Mouse (Mus musculus): ENCODE measurements around the gene Brpf3. TPM values are rescaled to one million over a fixed set of nuclear protein-coding genes. Genes with fewer than 3 reads are reported as not detected.

The Brpf3 gene
- polyA plus RNA-seq, 1 experiment from 2014 or later: 14.4 TPM

DNA sequence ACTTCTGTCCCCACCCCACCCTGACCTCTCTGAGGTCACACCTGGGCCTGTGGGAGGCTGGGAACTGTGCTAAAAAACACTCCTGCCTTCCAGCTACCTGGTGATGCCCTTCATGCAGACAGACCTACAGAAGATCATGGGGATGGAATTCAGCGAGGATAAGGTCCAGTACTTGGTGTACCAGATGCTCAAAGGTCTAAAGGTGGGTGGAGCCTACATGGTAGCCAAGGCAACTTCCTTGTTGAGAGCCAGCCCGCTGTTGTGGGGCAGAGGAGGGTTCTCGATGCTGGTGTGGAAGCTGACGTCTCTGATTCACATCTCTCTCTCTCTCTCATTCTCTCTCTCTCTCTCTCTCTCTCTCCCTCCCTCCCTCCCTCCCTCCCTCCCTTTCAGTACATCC lies 25.7 kb upstream of the Brpf3 start:
- Histone ChIP-seq H3K9me3 (replicated peaks) (no peaks in the 10 kb centered on the region), H3K36me3 (no peaks in the 10 kb centered on the region), H3K9ac (no peak overlapping the region), H3K27me3 (peaks cover 15% of the 10 kb centered on the region), H3K4me3 (replicated peaks) (no peak overlapping the region), H3K27ac (no peak overlapping the region), H3K4me1 (peaks cover 7% of the 10 kb centered on the region), H3K4me2 (no peak overlapping the region)
- ATAC-seq (replicated peaks; ENCODE audit: low FRiP score): no peak
- WGBS: 81% methylated on average over 4 of the region's 4 CpGs

DNA sequence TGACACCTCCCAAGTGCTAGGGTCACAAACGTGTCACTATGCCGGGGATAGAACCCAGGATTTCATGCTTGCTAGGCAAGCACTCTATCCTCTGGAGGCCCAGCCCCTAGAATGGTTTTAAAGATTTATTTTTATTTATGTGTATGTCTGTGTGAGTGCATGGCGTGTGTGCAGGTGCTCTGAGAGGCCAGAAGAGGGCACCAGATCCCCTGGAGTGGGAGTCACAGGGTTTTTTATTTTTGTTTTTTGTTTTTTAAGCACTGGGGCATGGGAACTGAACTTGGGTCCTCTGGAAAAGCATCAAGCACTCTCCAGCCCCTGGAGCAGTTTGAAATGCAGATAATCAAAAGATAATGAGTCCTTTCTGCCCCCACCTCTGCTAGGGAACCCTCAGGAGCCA lies 24.1 kb upstream of the Brpf3 start:
- WGBS: 92% methylated on average over 3 of the region's 3 CpGs
- ATAC-seq (replicated peaks; ENCODE audit: low FRiP score): no peak
- H3K9me3 ChIP-seq (replicated peaks): no peaks in the 10 kb centered on the region
- no peak overlapping the region for H3K27ac ChIP-seq
- H3K36me3 ChIP-seq: no peaks in the 10 kb centered on the region
- H3K27me3 ChIP-seq: no peaks in the 10 kb centered on the region; the same call in 1 of the 2 replicates
- no peak overlapping the region for H3K4me3 ChIP-seq (replicated peaks)
- H3K4me1 ChIP-seq: peaks cover 8% of the 10 kb centered on the region; the same call in 1 of the 2 replicates
- no peak overlapping the region for H3K9ac ChIP-seq
- no peak overlapping the region for H3K4me2 ChIP-seq

DNA sequence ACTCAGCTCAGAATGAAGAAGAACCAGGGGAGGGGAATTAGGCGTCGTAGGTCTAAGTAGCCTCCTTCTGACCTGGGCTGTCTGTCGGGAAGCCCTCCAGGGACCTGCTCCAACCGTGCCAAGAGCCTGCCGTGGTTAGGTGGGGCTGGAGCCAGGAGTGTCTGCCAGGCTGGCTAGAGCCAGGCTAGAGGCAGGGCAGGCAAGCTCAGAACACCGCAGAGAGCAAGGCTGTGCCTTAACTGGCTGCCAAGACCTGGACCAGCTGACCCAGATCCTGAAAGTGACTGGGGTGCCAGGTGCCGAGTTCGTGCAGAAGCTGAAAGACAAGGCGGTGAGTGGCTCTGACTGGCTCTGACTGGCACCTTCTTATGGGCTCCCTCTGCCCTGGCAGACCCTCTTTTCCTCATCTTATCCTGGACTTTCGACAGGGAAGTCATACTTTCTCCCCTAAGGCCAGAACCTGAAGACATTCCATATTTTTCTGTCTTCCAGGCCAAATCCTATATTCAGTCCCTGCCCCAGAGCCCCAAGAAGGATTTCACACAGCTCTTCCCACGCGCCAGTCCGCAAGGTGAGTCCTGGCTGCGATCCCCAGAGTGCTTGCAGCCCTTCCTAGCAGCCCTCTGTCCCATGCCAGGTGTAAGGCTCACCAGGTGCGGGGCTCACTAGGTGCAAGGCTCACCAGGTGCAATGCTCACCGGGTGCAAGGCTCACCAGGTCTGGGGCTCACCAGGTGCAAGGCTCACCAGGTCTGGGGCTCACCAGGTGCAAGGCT lies 23.5 kb upstream of the Brpf3 start:
- no peak overlapping the region for H3K27ac ChIP-seq
- H3K9ac ChIP-seq: no peak overlapping the region
- no peaks in the 10 kb centered on the region for H3K27me3 ChIP-seq
- no peaks in the 10 kb centered on the region for H3K36me3 ChIP-seq
- WGBS: 87% methylated on average over 16 of the region's 16 CpGs
- H3K4me2 ChIP-seq: no peak overlapping the region
- H3K4me3 ChIP-seq (replicated peaks): no peak overlapping the region
- H3K4me1 ChIP-seq: peaks cover 8% of the 10 kb centered on the region; the same call in 1 of the 2 replicates
- ATAC-seq (replicated peaks; ENCODE audit: low FRiP score): no peak
- H3K9me3 ChIP-seq (replicated peaks): no peaks in the 10 kb centered on the region

DNA sequence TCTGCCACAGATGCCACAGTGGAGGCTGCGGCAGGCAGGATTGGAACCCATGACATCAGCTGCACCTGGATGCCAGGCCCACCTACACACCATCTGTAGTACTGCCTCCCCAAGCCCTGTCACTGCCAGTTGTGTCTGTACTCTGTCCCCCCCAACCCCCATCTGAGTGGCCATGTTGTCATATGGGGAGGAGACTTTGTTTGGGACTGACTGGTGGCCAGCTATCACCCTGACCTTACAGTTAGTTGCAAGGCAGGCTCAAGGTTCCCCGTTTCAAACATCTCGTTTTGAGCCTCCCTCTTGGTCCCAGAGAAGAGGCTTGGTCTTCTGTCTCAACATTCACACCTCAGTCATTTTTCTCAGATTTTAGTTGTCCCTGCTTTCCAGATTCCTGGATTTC lies 21.2 kb upstream of the Brpf3 start:
- 92% methylated on average over 3 of the region's 3 CpGs for WGBS
- no peaks in the 10 kb centered on the region for H3K27me3 ChIP-seq
- H3K9ac ChIP-seq: no peak overlapping the region
- H3K4me2 ChIP-seq: no peak overlapping the region
- no peak for ATAC-seq (replicated peaks; ENCODE audit: low FRiP score)
- peaks cover 8% of the 10 kb centered on the region; the same call in 1 of the 2 replicates for H3K4me1 ChIP-seq
- no peaks in the 10 kb centered on the region for H3K9me3 ChIP-seq (replicated peaks)
- no peak overlapping the region for H3K4me3 ChIP-seq (replicated peaks)
- no peaks in the 10 kb centered on the region for H3K36me3 ChIP-seq
- no peak overlapping the region for H3K27ac ChIP-seq

DNA sequence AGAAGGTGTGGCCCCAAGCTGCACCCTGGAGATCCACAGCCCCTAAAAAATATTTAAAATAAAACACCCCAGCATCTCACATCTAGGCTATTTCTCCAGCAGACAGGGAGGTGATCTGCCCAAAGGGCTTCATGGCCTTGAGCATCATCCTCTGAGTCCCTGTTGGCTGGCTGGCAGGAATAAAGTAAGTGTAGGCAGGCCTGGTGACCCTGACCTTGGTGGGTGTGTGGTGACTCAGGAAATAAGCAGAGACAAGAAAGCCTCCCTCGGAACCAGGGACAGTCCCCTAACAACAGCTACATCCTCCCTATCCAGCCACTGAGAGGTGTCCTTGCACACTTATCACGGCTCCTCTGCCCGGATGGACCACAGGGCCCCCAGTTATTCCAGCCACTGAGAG lies 20.1 kb upstream of the Brpf3 start:
- H3K27me3 ChIP-seq: no peaks in the 10 kb centered on the region
- no peak overlapping the region for H3K27ac ChIP-seq
- H3K4me3 ChIP-seq (replicated peaks): no peak overlapping the region
- WGBS: 55% methylated on average over 3 of the region's 3 CpGs
- no peak overlapping the region for H3K4me2 ChIP-seq
- no peaks in the 10 kb centered on the region for H3K9me3 ChIP-seq (replicated peaks)
- H3K36me3 ChIP-seq: no peaks in the 10 kb centered on the region
- H3K4me1 ChIP-seq: peaks cover 8% of the 10 kb centered on the region; the same call in 1 of the 2 replicates
- ATAC-seq (replicated peaks; ENCODE audit: low FRiP score): no peak
- no peak overlapping the region for H3K9ac ChIP-seq

DNA sequence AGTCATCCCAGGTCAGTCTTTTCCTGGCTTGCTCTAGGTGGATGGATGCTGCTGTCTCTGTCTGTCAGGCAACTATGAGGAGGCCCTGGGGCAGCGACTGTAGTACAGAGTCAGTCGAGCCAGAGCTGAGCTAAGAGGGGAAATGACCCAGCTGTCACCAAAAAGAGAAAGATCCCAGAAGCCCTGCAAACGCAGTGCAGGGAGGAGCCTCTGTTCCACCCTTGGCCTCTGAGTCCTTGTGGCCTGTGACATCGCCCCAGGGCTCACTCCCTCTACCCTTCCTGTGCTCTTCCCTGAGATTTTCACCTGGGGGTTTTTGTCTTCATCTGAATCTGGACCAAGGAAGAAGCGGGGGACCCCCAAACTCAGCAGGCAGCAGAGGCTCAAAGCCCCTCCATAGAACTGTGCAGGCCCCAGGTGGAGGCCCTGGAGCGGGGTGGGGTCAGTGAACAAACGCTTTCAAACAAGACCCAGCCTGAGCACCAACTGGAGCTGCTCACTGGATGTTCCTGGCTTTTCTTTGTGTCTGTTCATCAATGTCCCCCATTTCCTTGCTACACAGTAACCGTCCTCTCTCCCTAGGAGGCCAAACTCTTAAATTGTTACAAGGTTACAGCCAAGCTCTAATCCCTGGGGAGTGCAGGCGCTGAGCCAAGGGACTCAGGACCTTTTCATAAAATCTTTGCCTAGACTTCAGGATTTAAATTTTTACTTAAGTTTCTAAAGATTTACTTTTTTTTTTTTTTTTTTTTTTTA lies 19.4 kb upstream of the Brpf3 start:
- Histone ChIP-seq H3K36me3 (no peaks in the 10 kb centered on the region), H3K4me2 (no peak overlapping the region), H3K27me3 (no peaks in the 10 kb centered on the region), H3K9ac (no peak overlapping the region), H3K9me3 (replicated peaks) (no peaks in the 10 kb centered on the region), H3K4me3 (replicated peaks) (no peak overlapping the region), H3K4me1 (peaks cover 8% of the 10 kb centered on the region; the same call in 1 of the 2 replicates), H3K27ac (no peak overlapping the region)
- WGBS: 53% methylated on average over 9 of the region's 9 CpGs
- ATAC-seq (replicated peaks; ENCODE audit: low FRiP score): no peak

DNA sequence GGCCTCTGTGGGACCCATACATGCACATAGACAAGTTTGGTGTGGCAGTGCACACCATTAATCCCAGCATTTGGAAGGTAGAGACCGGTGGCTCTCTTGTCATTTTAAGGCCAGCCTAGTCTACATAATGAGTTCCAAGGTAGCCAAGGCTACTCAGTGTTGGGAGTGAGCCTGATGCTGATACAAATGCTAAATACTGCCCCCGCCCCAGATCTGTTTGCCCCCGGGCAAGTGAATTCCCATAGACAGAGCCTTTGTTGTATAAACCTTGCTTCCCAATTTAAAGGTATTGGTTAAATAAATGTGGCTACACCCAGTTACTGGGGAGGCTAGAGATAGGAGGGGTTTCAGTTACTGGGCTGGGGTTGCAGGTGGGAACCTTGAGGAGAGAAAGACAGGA lies 15.9 kb upstream of the Brpf3 start:
- Histone ChIP-seq H3K4me2 (no peak overlapping the region), H3K4me3 (replicated peaks) (no peak overlapping the region), H3K27me3 (no peaks in the 10 kb centered on the region), H3K4me1 (peaks cover 8% of the 10 kb centered on the region; the same call in 1 of the 2 replicates), H3K36me3 (no peaks in the 10 kb centered on the region), H3K27ac (no peak overlapping the region), H3K9ac (no peak overlapping the region), H3K9me3 (replicated peaks) (no peaks in the 10 kb centered on the region)
- 92% methylated on average over 3 of the region's 3 CpGs for WGBS
- ATAC-seq (replicated peaks; ENCODE audit: low FRiP score): no peak

DNA sequence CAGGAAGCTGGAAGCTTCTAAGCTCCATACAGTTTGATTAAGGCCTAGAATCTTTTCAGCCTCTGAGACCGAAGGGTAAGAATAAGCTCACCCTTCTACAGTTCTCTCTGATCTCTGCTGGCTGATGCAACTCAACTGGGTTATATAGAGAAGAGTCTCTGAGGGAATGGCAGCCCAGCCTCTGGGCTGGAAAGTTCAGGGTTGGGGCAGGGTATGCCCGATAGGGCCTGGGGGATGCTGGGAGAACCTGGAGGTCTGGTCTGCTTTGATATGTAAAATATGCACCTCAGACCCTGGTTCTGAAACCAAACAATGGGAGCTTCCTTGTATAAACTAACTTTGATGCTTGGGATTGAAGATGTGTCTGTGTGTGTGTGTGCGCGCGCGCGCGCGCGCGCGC lies 13.4 kb upstream of the Brpf3 start:
- no peak overlapping the region for H3K27ac ChIP-seq
- H3K4me3 ChIP-seq (replicated peaks): no peak overlapping the region
- WGBS: 97% methylated on average over 12 of the region's 12 CpGs
- ATAC-seq (replicated peaks; ENCODE audit: low FRiP score): no peak
- no peak overlapping the region for H3K9ac ChIP-seq
- no peaks in the 10 kb centered on the region for H3K9me3 ChIP-seq (replicated peaks)
- H3K36me3 ChIP-seq: no peaks in the 10 kb centered on the region
- no peaks in the 10 kb centered on the region for H3K27me3 ChIP-seq
- no peaks in the 10 kb centered on the region for H3K4me1 ChIP-seq
- H3K4me2 ChIP-seq: no peak overlapping the region

DNA sequence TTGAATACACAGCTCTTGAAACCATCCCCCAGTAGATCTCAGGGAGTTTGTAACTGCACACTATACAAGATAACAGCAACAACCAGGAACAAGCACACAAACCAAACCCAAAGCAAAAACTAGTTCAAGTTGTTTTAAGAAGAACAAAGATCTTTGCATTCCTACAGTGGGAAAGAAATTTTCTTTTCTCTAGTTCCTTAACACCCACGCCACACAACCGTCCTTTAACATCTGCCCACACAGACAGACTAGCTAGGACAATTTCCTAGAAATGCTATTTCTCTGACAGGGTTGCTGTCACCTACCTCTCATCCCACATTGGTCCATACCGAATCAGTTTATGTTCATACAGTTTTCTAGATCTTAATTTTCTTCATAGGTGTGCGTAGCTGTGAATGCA lies 3.9 kb upstream of the Brpf3 start:
- Histone ChIP-seq H3K4me2 (no peak overlapping the region), H3K9ac (no peak overlapping the region), H3K27me3 (no peaks in the 10 kb centered on the region), H3K4me1 (peaks cover 21% of the 10 kb centered on the region), H3K27ac (no peak overlapping the region), H3K4me3 (replicated peaks) (no peak overlapping the region), H3K9me3 (replicated peaks) (no peaks in the 10 kb centered on the region; the same call in 1 of the 2 replicates), H3K36me3 (no peaks in the 10 kb centered on the region)
- 92% methylated on average over 4 of the region's 4 CpGs for WGBS
- ATAC-seq (replicated peaks; ENCODE audit: low FRiP score): no peak

DNA sequence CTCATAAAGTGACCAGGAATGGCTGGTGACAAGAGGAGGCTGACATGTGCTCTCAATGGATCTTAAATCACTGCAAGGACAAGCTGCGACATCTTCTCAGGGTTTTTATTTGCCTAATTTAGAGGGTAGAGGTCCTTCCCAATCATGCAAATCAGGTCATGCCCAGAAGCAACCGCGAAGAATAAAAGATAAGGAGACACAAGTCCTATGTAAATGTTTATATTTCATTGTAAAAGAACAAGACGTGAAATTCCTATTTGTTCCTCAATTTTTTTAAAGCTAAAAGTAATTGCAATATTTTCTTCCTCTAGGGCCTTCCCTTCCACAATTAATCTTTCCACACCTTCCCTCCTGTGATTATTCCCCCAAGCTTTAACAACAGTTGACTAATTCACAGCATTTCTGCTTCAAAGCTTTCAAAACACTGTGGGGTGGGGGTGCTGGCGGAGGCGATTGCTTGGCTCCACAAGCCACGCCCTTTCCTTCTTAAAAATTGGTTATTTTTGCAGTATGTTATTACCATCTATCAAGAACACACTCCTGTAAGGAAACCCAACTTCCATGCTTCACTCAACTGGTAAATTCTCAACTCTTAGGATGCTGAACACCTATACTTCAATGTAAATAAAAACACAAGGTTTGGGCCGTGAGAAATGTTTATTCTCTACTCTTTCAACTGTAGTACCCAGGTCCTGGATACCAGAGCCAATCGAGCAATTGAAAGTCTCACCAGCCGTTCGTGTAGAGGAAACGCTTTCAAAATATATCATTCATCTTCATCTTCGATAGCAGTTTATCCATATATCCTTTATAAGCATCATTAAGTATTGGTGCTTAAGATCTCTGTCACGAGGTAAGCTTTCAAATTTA lies 1.4 kb upstream of the Brpf3 start:
- Histone ChIP-seq H3K4me3 (replicated peaks) (peak overlapping the region; percentile 82), H3K9me3 (replicated peaks) (no peaks in the 10 kb centered on the region; the same call in 1 of the 2 replicates), H3K4me2 (peak overlapping the region; percentile 95), H3K27me3 (no peaks in the 10 kb centered on the region), H3K36me3 (no peaks in the 10 kb centered on the region), H3K4me1 (peaks cover 34% of the 10 kb centered on the region), H3K9ac (no peak overlapping the region), H3K27ac (peak overlapping the region; percentile 97)
- 9% methylated on average over 14 of the region's 14 CpGs for WGBS
- ATAC-seq (replicated peaks; ENCODE audit: low FRiP score): no peak

DNA sequence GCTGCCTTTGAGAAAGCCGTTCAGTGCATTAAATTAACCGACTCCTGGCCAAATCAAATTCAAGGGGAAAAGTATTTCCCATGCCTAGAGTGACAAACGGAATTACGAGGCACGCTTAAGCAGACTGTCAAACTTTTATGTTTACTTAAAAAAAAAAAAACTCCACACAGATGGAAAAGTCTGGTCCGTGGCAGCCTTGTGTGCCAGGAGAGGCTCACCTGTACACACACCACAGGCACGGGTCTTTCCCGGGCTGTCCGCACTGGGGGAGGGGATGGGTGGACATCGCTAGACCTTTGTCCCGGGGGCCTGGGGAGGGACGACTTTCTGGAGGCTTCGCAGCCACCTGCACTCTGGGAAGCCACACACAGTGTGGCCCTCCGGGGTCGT lies 614 bp upstream of the Brpf3 start:
- ATAC-seq (replicated peaks; ENCODE audit: low FRiP score): peak; percentile 63
- Histone ChIP-seq H3K36me3 (peaks cover 5% of the 10 kb centered on the region; the same call in 1 of the 2 replicates), H3K27ac (peak overlapping the region; percentile 97), H3K4me2 (peak overlapping the region; percentile 95), H3K9me3 (replicated peaks) (no peaks in the 10 kb centered on the region; the same call in 1 of the 2 replicates), H3K4me3 (replicated peaks) (peak overlapping the region; percentile 82), H3K27me3 (no peaks in the 10 kb centered on the region), H3K9ac (peak overlapping the region; percentile 98), H3K4me1 (peaks cover 34% of the 10 kb centered on the region)
- WGBS: 1% methylated on average over 15 of the region's 15 CpGs
